Mouse (Mus musculus): Measurements from ENCODE around the gene Ntrk2.

The Ntrk2 gene

DNA sequence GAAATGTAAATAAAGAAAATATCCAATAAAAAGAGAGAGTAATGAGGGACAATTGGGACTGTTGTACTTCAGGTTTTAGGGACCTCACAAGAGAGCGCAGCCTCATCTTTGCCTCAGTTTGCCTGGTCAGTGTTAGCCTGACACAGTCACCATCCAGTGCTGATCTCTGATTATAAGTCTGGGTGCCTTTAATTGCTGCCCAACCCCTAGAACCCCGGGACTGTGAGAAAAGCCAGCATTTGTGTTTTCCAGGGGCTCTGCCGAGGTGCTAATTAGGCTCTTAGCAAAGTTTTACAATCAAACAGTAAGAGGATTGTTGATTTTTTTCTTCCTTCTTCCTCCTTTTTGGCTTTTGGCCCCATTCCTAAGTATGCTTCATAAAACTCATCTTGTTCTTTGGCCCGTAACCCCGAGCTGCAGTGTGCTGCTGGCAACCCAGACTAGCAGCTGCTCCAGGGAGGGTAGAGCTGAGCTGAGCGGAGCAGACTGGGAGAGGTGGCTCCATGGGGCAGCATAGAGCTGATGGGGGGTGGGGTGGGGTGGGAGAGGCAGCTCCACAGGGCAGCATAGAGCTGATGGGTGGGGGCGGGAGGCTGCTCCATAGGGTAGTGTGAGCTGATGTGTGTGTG lies 34.5 kb downstream of the Ntrk2 start:
- DNase-seq (ENCODE audit: low spot score in 2 of 2): no peak

DNA sequence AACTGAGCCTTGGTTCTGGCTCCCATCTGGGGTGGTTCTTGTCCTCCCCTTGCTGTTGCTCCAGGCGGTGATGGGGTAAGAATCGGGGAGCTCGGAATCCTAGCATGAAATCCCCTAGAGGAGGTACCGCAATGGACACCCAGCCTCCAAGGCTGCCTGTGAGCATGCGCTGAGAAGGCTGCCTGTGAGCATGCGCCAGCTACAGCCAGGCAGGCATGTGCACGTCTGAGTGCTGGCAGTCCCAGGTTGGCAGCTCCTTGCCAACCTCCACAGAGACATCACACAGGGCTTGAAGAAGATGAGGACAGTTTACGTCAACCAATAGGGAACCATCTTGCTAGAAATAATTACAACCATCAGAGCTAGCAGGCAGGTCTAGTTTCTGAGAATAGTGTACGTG lies 37.5 kb downstream of the Ntrk2 start:
- DNase-seq (ENCODE audit: low spot score in 2 of 2): no peak

DNA sequence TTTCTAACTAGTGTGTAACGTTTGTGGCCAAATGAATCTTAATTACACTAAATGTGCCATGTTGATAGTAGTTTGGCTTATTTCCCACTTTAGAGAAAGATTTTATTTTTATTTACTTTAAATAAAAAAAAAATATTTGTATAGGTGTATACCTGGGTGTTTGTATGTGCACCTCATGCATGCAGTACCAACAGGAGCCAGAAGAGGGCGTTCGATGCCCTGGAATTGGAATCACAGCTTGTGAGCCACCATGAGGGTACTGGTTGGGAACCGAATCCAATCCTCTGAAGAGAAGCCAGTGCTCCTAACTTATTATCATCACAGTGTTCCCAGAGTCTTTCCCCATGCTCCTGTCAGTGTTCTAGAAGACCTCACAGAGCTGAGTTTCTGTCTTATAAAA lies 42.2 kb downstream of the Ntrk2 start:
- no peak for DNase-seq (ENCODE audit: low spot score in 2 of 2)

DNA sequence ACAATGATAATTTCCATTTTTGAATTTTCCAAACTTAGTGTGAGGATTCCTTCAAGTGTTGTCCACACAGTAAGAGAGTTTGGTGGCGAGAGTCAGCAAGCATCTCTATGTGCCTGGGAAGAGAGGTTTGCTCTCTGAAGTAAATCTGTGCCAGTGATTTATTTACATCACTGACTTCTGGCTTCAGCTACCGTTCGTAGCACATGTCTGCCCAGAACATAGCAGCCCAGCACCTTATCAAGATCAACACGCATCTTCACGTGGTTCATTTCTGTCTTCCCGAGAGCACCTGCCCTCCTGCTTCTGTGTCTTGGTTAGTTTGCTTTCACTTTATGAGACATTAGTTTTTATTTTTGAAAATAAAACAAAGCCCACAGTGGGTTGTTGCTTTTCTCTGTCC lies 47.3 kb downstream of the Ntrk2 start:
- no peak for DNase-seq (ENCODE audit: low spot score in 2 of 2)

DNA sequence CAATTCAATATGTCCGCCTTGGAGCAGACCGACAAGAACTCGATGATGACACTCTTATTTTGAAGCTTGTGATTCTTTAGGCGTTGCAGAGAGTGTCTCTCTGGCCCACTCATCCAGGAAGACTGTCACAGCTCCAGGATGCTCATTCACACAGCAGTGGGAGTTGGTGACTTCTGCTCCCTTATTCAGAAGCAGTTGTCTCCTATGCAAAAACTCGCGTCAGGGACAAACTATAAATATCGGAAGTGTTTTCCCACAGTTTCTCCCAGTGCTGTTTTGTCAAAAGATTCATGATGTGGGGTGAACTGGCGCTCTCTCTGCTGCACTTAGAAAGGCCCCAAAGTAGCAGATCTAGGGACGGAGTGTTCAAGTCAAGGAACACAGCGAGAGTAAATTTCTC lies 59.9 kb downstream of the Ntrk2 start:
- DNase-seq (ENCODE audit: low spot score in 2 of 2): no peak

DNA sequence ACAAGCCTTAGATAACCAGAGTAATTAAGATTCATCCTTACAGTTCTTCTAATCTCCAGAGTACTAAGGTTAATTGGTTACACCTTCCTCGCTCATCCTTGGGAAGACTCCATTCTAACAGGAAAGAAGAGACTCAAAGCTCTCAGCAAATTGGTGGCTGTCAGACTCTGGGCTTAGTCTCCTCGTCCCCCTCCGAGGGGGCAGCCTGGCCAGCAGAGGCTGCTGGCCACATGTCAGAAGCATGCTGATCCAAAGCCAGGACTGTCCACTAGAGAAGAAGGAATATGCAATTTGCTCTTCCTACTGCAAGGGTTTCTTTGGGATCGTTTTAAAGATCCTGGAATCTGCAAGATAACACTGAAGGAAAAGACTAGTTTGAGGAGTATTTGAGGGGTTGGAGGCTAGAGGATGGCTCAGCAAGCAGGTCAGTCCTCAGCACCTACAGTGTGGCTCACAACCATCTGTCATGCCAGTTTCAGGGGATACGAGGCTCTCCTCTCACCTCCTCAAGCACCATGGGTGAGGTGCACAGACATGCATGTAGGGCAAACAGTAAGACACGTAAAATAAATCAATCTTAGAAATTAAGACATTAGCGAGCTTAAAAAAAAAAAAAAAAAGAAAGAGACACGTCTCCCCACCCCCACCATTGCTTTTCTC lies 60.5 kb downstream of the Ntrk2 start:
- no peak for DNase-seq (ENCODE audit: low spot score in 2 of 2)

DNA sequence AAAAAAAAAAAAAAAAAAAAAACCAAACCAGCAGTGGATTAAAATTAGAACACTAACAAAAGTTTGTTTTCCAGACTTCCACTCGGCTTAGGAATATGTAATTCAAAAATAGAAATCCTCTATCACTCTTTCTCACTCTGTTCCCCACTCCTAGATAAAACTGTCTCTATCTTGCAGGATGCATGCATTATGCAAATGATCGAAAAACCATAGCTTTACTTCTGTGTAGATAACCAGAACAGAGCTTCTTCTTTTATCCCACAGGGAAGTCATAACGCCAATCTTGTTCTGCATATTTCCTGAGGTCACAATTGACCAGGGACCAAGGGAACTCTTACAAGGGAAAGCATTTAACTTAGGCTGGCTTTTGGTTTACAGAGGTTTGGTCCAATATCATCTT lies 76.1 kb downstream of the Ntrk2 start:
- no peak for DNase-seq (ENCODE audit: low spot score in 2 of 2)

DNA sequence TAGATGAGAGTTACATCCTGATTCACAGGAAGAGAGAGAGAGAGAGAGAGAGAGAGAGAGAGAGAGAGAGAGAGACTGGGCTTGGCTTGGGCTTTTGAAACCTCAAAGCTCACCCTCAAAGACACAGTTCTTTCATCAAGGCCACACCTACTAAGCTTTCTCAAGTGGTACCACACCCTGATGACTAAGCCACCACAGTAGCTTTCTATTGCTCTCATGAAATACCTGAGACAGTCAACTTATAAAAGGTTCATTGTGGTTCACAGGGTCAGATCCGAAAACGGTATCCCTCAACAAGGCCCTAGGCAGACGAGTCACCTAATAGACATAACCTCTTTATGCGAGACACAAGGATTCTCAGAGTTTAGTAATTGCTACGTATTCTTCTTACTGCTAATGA lies 76.5 kb downstream of the Ntrk2 start:
- DNase-seq (ENCODE audit: low spot score in 2 of 2): no peak

DNA sequence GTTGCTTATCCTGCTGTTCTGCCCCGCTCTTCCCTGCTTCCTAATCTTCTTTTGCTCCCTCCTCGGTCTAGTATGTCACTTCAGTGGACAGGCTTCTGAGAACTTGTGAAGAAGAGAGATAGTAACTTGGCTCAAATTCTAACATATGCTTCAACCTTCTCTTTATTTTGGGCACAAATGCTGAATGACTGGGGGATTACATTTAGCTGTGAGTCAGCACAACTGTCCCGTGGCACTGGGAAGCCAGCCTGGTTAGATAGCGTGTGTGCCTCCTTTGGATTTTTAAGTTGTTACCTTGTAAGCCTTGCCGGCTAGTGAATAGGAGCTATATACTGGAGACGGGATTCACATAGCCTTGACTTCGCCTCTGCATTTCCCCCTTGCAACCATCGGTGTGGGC lies 79.7 kb downstream of the Ntrk2 start:
- DNase-seq (ENCODE audit: low spot score in 2 of 2): no peak

DNA sequence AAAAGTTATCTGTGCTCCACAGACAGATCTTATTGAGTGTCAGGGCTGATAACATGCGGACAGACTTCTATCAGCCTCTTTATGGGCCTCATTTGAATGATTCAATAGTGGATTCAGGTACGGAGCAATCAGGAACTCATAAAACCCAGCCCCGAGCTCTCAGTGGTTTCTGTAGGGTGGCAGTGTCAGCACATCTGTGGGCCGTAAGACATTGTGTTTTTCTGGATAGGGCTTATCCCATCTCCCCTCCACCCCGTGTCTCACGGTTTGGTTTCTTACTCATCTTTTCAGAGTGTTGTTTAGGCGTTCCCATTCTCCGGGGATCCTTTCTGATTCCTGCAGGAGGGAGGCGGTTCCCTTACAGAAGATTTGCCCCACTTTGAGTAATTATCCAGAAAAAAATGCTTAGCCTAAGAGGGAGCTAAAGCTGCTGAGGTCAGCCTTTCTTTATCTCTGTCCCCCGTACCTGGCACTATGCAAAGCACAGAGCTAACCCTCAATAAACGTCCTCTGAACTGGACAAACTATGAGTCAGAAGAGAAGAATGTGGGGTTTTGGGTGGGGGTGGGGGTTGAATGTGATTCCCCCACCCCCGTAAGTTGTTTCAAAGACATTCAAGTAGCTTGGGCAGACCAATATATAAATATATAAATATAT lies 90.0 kb downstream of the Ntrk2 start:
- no peak for DNase-seq (ENCODE audit: low spot score in 2 of 2)

DNA sequence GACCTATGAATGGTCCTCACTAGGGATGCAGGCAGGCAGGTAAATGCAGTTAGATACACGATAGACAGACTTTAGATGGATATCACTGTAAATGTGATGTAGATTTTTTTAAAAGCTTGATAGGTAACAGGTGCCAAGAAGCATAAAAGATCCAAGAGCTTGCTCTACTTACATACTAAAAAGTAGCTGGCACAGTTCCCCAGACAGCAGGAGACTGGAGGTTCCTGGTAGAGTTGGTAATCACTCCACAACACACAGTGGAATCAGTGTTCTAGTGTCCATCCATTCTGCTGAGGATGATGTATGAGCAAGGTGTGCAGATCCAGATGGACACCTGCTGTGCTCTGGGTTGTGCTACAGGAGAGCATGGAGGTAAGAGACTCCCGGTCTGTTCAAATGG lies 93.0 kb downstream of the Ntrk2 start:
- no peak for DNase-seq (ENCODE audit: low spot score in 2 of 2)

DNA sequence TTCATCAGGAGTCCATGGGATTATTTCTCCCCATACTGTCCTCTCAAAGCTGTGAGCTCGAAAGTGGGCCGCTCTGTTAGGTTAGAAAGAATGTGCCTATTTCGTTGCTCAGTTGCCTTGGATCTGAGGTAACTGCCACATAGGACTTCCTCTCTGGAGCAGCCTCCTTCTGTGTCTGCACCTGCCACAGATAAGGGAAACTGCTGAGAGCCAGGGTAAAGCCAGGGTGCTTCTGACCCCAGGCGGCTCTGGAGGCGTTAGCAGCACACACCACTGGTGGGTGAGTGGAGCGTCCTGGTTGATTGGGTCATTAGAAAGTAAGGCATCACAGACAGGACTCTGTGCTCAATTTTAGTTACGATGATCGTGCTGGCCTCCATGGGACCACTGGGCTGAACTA lies 95.9 kb downstream of the Ntrk2 start:
- no peak for DNase-seq (ENCODE audit: low spot score in 2 of 2)

DNA sequence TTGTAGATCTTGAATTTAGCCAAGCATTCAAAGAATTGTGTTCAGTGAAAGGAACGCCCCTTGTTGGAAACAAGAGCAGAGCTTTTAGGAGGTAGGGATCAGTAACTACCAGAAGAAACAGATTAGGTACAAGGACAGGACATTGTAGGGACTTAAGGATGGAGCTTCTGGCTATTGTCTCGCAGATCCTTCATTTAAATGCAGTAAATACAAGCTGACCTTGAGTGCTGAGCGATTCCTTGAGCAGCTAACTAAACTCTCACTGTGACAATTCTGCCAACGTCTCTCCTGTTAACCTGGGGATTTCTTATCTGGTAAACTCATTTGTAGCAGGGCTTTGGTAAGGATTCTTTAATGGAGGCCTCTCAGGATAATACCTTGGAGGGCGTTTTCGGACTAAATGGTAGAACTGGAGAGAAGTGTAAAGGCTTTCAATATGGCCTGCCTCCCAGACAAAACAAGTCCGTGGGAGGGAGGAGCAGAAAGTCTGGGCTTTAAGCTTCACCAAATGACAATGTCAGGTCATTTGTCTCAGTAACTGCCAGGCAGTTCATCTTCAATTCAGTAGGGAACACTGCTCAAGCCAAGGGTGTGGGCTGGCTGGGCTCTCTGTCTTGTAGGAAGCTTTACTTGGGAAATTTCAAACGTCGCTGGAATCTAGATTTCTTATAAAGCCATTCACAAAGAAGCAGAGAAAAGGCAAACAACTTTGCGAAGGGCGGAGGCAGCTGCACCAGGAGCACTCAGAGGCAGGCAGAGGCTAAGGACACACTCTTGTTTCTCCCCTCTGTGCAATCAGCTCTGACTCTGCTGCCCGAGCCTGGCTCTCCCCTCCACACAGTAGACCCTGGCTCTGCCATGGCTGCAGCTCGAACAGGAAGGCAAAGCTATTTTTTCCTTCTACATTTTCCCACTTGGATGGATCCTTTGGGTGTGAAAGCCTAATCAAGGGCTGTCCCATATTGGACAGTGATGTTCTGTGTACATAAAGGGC lies 98.7 kb downstream of the Ntrk2 start:
- no peak for DNase-seq (ENCODE audit: low spot score in 2 of 2)

DNA sequence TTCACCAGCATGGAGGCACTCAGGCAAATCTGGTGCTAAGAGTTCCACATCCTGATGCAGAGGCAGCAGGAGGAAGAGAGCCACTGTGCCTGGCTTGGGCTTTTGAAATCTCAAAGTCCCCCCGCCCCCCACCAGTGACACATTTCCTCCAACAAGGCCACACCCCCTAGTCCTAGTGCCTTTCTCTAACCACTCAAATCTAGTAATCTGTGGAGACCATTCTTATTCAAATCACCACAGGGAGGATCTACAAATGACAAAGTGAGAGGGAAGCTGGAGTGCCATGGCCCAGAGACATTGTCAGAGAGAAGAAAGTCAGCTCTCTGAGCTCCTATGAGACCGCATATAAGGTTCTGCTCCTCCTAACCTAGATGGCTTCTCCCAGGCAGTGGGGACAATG lies 105.6 kb downstream of the Ntrk2 start:
- DNase-seq (ENCODE audit: low spot score in 2 of 2): no peak

DNA sequence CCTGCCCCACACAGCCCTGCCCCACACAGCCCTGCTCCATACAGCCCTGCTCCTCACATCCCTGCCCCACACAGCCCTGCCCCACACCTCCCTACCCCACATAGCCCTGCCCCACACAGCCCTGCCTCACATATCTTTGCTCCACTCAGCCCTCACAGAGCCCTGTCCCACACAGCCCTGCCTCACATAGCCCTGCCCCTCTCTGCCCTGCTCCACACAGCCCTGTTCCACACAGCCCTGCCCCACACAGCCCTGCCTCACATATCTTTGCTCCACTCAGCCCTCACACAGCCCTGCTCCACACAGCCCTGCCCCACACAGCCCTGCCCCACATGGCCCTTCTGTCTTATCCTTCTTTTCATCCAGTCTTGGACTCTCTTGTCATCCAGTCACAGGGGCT lies 106.2 kb downstream of the Ntrk2 start:
- DNase-seq (ENCODE audit: low spot score in 2 of 2): no peak

DNA sequence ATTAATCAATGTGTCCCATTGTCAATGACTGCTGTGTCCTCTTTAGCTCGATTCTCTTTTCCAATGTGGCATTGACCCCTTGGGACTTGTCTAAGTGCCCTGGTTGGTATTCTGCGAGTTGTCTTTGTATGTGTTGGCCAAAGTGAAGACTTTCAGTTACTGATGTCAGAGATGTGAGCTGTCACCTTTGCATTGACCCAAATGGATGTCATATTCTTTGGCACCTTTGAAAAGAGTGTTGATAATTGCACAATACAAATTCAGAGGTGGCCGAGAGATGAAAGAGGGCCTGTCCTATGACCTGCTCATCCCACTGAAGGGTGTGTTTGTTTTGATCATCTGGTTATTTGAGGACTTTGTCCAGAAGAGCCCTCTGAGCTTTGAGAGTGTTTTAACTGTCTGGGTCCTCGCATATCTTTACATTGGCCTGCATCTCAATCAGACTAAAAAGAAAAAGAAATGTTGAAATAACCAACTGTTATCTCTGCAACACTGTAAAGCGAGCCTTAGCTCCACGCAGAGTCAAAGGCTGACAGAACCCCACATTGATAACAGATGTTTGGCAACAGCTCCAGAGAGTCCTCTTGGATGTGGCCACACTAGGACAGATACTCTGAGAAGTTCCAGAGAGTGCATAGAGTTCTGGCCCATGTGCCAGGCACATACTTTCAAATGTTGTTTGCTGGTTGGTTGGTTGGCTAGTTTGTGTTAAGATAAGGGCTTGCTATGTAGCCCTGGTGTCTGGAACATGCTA lies 107.9 kb downstream of the Ntrk2 start:
- DNase-seq (ENCODE audit: low spot score in 2 of 2): no peak

DNA sequence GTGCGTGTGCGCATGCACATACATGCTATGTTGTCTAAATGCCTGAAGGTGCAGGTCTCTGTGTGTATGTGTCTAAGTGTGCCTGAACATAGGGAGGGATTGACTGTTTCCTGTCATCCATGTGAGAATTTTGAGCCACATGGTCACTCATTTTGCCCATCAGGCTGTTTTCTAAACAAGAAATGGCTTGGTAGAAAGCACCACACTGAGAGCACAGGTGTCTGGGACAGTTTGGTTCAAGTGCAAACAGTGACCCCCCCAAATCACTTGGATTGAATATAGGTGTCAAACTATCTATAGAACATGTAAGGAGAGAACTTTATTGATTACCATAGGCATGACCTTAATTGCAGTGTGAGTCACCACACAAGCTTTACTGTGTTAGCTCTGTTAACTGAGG lies 110.0 kb downstream of the Ntrk2 start:
- no peak for DNase-seq (ENCODE audit: low spot score in 2 of 2)

DNA sequence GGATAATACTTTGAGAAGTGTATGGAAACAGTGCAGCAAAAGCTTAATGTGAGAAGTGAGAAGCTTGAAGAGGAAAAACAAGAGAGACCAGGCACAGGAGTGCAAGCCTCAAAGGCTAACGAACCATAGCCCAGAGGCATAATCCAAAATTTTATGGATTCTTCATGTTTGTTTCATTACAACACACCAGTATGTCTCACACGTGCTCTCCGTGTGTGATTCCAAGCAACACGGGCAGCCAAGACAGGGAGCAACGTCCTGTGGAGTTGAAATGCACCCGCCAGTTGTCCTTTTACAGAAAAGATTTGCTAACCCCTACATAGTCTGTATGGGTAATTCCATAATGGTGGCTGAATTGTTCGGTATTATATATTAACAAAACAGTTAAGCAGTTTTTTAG lies 113.9 kb downstream of the Ntrk2 start:
- no peak for DNase-seq (ENCODE audit: low spot score in 2 of 2)

DNA sequence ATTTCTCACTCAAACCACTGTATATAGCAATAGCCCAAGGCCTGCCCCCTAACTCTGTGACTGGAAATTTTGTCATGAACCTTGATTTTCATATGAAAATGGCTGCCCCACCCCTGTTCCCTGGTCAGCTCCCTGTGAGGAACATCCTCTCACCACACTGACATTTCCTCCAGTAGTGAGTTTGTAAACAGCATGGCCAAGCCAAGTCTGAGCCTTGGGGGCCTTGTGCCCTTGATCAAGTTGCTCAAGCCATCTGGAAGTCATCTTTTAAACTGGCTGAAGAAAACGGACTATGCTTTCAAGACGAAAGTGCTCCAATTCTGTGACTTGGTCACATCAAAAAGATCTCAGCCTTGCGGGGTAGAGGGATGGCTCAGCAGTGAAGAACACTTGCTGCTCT lies 114.9 kb downstream of the Ntrk2 start:
- DNase-seq (ENCODE audit: low spot score in 2 of 2): no peak

DNA sequence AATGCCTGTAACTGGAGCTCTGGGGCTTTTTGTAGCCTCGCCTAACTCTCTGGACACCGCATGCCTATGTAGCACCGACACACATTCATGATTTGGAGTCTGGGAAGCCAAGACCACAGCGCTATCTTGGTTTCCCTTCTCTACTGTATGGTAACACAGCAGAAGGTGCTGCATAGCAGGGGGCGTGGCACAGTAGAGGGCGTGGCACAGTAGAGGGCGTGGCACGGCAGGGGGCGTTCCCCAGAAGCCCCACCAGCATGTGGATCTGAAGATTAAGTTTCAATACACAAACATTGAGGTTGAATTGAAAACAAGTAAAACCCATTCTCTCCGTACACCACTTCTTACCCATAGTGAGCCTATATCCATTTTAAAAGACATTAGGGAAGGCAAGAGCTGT lies 115.3 kb downstream of the Ntrk2 start:
- DNase-seq (ENCODE audit: low spot score in 2 of 2): no peak

DNA sequence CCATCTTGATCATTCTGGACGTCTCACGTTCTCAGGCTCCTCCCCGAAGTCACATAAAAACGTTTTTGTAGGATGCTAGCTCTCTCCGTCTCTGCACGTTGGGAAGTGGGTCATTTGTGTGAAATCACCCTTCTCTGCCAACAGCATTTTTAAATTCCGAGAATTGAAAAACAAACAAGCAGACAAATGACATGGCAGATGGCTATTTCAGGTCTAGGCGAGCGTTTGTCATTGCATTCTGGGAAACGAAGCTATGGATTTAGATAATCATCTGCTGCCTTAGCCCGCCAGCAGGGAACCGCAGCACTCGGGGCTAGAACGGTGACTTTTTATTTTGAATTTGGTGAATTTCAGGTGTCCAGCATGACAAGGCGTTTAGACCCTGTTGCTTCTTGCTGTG lies 115.8 kb downstream of the Ntrk2 start:
- no peak for DNase-seq (ENCODE audit: low spot score in 2 of 2)

DNA sequence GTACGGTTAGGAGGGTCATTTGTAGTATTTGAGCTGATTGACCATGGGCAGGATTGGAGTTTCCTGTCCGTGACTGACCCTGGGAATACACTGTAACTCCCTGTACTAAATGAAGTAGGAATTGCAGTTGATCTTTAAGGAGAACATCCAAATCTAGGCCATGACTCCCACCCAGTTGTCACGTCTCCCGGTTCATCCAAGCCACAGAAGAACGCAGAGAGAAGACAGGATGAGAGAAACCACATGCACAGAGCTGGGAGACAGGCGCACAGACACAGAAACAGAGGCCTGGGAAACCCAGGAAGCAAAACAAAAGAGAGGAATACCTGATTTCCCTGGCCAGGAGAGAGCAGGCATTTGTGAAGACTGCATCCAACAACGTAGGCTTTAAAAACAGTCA lies 117.1 kb downstream of the Ntrk2 start:
- DNase-seq (ENCODE audit: low spot score in 2 of 2): no peak

Measured in spleen, postnatal 14 days (tissue).